Mouse (Mus musculus): Measurements from ENCODE around the gene Cnnm3.

Gene Cnnm3

DNA sequence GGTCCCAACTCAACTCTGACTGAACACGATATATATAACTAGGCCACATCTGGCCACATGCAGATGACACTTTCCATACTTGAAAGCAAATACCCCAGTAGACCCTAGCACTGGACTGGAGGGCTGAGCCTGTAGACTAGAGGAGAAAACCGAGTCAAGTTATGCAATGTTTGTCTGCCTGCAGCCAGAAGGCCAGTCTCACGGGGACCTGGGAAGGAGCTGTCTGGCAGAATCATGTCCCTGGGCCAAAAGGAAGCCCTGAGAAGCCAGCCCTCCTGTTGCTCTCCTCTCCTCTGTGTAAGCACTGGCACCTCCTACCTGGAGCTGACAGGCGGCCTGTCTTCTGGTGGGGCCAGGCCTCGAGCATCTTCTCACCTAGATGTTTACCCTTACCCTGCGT, 63.7 kb downstream of the Cnnm3 start:
- no peak for DNase-seq (ENCODE audit: low read depth, low spot score)

DNA sequence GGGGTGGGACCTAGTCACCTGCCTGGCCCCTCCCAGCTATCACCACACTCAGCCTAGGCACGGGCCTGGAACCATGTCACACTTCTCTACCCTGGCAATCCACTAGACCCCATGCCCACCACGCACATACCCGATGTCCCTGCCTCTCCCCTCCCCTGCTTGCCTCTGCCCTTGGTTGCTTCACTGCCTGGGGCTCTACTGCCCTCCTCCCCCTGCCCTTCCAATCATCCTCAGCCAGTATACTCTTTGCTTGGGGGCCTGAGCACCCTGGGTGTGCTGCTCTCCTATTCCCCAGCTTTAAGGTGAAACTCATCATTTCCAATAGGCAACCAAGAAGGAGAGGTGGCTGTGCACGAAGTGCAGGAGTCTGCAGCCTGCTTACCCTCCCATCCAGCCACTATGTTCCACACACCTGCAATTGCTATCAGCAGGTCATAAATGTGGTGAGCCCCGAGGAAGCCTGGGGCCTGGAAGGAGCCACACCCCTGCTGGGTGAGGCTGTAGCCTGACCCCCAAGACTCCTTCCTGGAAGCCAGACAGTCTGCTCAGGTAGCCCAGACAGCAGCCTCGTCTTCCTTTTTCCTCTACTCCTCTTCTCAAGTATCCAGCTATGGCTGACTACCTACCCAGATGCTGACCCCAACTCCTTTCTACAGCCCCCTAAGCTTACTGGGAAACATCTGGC, 65.5 kb downstream of the Cnnm3 start:
- no peak for DNase-seq (ENCODE audit: low read depth, low spot score)

Data from forelimb bud, embryonic 11.5 days (tissue).